Mouse (Mus musculus): ENCODE measurements around the gene Bcl2l1.

Bcl2l1 gene

DNA sequence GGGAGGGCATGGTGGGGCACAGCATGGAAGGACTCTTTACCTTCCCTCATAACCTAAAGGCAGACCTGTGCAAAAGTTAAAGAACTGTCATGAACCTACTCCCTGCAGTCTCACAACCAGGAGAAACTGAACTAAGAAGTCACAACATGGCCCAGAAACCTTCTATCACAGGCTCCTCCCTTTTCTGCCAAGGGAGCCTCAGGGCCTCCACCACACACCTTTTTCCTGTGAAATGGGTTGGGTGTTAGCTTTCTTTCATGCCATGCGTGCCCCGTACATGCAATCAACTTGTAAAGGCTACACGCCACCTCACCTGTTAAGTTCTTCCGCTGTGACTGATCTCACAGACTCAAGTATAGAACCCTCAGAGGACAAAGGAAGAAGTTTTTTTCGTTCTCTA, 28.4 kb downstream of the Bcl2l1 start:
- in situ Hi-C loops (cut with MboI, MseI), result no loop called here

DNA sequence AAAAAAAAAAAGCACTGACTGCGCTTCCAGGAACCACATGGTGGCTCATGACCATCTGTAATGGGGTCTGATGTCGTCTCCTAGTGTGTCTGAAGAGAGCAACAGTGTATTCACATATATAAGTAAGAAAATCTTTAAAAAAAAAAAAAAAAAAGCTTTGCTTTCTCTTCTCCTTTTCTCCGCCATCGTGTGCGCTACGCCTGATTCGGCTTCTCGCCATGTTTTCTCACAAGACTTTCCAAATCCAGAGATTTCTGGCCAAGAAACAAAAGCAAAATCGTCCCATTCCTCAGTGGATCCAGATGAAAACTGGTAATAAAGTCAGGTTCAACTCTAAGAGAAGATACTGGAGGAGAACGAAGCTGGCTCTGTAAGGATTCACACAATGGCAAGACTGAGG, 29.2 kb downstream of the Bcl2l1 start:
- in situ Hi-C loops (cut with MboI, MseI), result no loop called here

DNA sequence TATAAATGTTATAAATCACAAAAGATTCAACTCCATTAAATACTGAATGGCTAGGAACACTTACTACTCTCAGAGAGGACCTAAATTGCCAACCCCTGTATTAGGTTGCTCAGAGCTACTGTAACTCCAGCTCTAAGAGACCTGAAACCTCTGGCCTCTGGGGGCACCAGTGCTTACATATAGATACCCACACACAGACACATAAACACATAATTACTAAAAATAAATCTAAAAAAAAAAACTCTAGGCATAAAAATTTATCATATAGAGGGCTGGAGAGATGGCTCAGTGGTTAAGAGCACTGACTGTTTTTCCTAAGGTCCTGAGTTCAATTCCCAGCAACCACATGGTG, 30.8 kb downstream of the Bcl2l1 start:
- in situ Hi-C loops (cut with MboI, MseI), result no loop called here

DNA sequence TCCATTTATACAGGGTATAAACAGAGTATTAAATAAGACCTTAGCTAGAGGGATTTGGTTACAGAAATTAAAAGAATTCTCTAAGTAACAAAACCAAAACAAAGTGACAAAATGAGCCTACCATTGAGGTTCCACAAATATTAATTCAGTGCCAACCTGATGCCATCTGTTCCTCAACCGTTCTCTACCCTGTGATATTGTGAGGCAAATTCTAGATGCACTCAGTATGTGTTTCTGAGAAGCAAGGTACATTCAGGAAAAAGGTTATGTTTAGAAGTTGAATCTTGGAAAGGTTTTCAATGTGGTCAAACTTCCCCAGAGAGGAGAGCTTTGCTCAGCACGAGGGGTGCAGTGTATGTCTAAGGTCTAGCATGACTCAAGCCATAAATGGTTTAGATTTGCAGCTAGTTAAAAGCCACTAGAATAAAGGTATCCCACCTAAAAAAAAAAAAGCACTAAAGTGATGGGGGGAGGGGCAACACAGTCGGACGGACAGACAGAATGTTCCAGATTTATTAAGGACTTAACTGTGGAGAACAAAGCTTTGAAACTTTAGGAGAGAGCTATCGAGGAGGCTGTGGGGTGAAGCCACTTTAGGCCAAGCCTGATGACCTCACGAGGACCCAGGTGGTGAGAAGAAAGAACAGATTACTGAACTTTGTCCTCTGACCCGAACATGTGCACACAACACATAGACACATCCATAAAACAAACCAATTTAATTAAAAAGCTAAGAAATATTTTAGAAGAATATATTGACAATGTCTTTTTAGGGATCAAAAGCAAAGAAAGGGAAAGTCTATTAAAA, 31.4 kb downstream of the Bcl2l1 start:
- in situ Hi-C loops (cut with MboI, MseI), result no loop called here

DNA sequence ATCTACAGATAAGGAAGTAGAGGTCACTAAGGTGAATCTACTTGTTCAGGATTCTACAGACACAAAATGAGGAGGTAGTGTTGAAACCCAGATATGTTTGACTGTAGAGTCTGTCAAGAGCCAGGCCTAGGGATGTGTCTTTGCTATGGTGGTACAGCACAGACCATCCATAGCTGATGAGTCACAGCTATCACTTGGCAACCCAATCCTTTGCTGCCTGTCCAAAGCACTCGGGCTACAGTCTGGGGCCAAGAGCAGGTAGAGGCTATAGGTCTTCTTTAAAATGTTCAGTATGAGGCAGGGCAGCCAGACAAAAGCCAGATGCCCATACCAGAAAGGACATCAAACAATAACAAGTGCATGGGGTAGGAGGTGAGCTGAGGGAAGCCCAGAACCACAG, 33.9 kb downstream of the Bcl2l1 start:
- in situ Hi-C loops (cut with MboI, MseI), result no loop called here

DNA sequence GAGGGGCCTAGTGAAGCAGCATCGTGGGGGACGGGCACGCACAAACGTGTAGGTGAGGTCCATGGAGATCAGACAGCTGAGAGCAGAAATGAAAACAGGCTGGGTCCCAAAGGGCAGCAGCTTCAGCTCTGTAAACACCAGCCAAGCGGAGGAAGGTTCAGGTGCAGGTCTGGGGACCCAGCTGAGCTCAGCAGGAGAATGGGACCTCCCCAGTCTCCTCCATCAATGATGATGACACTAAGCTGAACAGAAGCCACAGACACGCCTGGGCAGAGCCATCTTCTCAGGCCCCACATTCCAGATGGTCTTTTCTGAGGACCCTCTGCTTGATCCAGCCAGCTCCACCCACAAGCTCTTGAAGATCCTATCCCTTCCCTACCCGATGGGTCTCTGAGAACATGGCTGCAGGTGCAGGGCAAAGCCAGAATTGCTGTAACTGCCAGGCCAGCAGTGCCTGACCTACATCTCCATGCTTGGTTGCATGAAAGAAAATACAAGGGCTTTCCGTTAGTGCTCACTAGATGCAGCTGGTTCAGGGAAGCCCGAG, 37.2 kb downstream of the Bcl2l1 start:
- in situ Hi-C loops (cut with MboI, MseI), result loop anchor here (5.0 kb wide), 1 partner anchor 562 kb away; no protein-coding TSS in a partner anchor

DNA sequence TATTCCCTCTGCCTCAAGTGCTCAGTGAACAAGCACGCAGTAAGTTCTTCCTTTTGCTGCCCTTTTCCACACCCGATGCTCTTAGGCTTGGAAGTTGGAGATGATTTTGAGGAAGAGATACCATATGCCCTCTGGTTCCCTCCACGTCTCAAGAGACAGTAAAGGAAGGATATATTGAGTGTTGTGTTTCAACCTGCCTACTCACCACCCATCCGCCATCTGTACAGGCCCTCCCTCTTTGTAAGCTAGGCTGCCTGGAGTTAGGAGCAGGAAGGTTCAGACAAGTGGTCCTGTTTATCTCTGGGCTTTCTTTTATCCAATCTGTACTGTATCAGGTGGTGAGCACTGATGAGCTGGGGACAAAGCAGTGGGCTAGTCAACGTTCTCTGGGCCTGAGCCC, 38.1 kb downstream of the Bcl2l1 start:
- in situ Hi-C loops (cut with MboI, MseI), result loop anchor here (5.0 kb wide), 1 partner anchor 561 kb away; no protein-coding TSS in a partner anchor

DNA sequence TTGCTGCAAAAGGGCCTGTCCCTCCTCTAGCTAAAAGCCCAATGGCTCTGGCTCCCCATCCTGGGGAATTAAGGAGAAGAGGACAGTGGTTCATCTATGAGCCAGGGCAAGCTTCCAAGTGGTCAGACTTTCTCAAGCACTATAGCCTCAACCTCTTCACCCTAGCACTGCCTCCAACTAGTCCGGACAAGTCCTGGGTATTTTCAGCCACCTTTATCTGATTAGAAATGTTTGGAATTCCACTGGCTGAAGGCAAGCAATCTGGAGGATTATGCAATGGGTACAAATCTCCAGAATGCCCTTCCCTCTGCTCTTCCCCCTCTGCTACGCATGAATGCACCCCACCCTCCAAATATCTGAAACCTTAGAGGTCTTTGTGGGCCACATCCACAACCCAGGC, 39.1 kb downstream of the Bcl2l1 start:
- in situ Hi-C loops (cut with MboI, MseI), result loop anchor here (5.0 kb wide), 1 partner anchor 560 kb away; no protein-coding TSS in a partner anchor

DNA sequence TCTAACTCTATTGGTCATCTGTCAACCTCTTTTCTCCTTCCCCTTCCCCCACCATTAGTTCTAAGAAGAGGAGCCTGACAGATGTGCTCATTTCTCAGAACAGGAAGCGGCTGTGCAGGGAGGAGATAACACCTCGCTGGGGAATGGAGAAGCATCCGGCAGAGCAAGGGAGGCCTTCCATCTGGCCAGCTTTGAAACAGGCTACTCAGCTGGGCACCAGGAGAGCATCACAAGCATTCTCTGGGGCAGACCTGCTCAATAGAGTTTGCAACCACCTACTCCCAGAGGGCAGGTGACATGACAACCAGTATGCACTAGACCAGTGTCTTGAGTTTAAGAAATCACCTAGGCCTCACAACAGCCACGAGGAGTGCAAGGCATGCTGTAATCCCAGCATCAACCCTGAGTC, 41.9 kb downstream of the Bcl2l1 start:
- in situ Hi-C loops (cut with MboI, MseI), result no loop called here

DNA sequence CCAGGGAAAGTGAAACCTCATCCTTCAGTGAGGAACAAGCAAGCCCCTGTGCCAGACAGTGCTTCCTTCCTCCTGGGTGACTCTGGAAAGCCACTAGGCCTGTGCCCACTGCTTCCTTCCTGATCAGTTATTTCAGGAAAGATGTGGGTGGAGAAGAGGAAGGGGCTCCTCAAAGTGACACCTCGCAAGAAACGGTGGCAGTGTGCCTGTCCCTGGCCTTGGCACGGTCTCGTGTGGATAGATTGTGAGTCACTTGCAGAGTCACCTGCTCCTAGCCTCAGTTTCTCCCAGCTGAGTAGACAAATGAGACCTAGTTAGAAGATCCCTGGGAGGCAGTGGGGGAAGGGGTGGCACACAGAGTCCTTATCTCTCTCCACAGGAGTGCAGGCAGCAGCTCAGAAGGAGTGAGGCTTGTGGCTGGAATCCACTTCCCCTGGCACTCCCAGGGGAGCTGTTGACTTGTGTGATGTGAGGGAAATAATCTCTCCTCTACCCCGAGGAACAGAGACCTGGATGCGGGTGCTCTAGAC, 42.6 kb downstream of the Bcl2l1 start:
- in situ Hi-C loops (cut with MboI, MseI), result no loop called here

DNA sequence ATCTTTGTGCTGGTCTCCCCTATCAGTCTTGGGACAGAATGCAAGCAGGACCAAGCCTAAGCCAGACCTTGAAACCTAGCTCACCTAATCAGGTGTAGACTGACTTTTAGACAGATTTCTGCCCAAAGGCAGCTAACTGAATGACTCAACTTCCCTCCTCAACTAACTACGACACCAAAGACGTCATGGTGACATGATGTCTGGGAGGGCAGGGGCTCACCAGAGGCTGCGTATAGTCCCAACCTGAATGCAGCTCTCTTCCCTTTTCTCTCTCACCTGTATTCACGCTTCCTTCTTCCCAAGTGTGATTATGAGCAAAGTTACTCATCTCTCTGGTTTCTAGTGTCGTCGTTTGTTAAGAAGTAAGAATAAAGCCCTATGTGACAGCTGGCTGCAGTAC, 44.0 kb downstream of the Bcl2l1 start:
- in situ Hi-C loops (cut with MboI, MseI), result no loop called here

DNA sequence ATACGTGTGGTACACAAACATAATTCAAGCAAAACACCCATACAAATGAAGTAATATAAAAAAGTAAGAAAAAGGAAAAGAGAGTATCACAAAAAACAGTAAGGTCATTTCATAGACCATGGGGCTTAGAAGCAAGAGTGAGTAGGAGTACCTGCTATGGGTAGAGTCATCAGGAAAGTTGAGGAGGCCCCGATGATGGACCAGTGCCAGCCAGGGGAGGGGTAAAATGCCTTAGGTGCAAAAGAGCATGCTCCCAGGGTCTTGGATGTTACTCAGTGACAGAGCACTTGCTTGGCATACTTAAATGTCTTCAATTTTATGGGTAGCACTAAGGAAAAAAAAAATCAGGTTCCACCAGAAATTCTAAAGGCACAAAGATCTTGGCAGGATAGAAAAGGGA, 44.4 kb downstream of the Bcl2l1 start:
- in situ Hi-C loops (cut with MboI, MseI), result no loop called here

DNA sequence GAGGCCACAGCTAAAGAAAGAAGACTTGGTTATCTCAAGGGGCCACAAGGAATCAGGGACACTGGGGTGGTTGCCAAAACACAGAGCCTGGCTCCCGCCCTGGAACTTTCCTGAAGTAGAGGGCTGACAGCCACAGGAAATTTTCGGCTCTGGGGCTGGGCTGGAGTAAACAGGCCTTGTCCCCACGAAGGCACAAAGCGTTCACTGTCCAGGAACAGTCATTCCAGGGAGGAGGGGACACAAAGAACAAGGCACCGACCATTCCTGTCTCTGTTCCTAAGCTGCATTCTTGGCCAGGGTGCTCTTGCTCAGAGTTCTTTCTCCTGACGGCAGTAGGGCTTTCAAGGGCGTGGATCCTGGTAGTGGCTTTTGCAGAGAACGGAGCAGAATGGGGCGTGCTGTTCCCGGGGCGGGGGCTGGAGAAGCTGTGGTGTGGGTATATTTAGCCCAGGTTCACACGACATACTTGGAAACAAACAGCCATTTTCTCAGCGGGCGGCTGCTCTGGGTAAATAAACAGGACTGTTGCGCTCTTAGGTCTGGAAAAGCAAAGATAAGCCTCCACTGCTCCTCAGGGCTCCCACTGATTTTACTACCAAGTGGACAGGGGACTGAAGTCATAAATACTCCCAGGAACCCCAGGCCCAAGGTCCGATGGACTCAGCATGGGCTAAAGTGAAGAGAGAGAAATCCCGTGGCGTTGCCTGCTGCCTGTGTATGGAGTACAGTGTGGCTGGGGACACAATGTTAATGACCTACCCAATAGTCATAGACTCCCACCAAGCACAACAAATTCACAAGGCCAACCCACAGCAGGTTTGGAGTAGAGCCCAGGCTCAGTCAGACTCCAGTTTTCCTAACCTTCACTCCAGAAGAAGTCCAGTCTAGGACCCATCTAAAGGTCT, 45.8 kb downstream of the Bcl2l1 start:
- in situ Hi-C loops (cut with MboI, MseI), result no loop called here

DNA sequence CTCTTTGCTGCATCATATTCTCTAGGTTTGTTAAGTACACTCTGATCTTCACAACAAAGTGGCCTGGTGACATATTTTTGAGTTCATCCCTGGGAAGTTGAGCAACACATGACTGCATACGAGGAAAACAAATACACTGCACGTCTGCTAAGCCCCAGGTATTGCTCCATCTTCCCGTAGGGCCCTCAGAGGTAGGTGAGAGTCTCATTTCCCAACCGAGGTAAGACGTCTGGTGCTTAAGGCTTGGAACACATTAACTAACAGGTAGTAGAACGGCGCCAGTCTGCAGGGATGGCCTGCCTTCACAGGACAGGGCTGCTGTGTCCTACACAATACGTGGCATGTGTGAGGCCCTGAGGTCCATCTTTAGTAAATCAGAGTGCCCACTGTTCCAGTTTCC, 46.9 kb downstream of the Bcl2l1 start:
- in situ Hi-C loops (cut with MboI, MseI), result no loop called here

DNA sequence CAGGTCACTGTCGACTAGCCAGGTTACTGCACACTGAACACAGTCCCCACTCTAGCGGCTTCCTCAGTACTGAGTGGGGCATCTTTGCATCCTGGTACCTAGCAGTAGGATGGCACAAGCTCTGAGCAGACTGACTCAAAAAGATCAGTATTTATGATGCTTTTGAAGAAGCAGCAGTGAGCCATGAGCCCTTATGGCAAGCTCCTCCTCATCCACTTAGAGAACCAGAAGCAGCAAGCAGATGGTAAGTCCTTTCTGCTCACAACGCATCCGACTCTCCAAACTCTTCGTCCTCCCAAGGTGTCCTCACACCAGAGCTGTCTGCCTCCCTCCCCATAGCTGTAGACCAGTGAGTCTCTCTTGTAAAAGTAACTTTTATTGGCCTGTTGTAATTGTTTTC, 48.3 kb downstream of the Bcl2l1 start:
- in situ Hi-C loops (cut with MboI, MseI), result no loop called here

DNA sequence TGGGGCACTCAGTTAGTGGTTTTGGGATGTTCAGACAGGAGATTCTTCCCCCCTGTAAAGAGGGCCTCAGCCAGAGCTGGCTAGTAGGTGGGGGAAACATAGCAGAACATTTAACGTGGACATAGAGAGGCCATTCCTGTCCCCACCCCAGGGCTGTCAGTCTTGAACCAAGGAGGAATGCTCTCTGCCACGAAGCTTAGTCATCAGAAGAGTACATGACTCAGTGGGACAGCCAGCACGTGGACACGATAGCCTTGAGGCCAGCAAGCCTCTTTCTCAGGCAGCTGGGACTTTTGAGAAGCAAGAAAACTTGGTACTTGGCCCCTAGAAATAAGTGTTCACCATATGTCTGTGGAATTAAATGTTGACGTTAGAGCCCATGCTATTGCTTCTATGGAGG, 48.9 kb downstream of the Bcl2l1 start:
- in situ Hi-C loops (cut with MboI, MseI), result no loop called here

DNA sequence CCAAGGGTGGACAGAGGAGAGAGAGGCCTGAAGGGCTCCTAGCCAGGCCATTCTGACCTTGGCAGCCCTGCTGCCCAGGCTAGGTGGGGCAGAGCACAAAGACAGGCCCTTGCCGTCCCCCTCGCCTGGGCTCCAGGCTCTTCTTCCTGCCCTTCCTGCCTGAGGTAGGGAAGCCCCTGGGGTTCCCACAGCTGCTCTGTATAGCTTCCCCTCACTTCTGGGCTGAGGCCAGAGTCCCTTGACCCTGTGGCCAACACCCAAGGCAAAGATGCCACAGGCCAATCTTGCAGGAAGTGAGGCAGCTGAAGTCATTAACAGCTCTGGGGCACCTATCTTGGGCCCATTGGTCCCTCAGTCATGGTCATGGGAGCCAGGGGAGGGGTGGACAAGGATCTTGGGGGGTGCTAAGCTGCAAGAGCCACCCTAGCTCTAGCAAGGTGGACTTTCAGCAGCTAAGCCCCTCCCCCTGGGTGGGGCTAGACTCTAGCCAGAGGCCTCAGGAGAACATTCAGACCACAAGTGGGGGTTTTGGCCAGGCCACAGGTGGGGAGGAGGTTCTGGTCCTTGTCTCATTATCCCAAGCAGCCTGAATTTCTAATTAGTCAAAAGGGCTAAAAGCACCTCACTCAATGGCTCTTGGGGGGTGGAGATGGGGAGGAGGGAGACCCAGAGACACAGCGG, 50.4 kb downstream of the Bcl2l1 start:
- in situ Hi-C loops (cut with MboI, MseI), result no loop called here

DNA sequence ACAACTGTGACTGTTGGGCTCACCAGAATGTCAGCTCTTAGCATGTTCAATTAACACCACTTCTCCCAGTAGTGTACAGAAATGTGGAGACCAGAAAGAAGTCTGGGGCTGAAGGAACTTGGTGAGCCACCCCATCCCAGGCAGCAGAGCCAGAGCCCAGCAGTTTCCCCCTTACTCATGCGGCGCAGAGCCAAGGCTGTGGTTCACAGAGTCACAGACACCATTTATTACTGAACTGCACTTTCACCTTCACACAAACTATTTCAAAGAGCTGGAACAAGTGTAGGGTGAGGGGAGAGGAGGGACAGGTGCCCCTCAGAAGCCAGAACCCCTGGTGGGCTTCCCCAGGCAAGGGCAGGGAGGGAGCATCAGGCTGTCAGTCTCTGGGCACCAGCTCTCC, 51.1 kb downstream of the Bcl2l1 start:
- in situ Hi-C loops (cut with MboI, MseI), result no loop called here

DNA sequence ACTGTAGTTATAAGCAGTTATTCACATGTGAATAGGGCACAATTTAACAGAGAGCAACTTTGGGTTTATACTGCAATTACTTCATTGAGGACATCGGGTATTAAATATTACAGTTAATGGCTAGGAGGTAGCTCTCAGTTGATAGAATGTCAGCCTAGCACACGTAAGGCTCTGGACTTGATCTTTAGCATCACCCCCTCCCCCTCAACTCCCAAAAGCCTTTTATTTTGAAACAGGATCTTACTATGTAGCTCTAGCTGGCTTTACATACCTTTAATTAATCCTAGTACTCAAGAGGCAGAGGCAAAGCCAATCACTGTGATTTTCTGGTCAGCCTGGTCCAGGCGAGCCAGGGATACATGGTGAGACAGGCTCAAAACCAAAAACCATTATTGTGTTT, 54.4 kb downstream of the Bcl2l1 start:
- in situ Hi-C loops (cut with MboI, MseI), result no loop called here

DNA sequence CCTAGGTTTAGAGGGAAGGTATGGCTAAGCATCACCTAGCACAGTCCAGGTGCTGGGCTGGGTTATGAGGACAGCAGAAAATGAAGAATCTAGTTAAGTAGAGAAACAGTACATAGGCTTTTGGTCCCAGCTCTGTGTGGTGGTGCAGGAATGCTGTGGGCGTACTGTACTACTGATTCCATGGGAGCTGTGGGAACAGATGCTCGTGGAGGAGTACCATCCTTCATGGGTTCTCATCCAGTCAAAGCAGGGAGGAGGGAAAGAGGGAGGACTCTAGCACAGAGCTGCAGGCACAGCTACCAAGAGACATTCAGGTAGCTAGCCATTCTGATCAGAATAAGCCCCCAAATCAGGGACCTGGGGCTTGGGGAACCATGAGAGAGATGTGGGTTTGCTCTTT, 55.1 kb downstream of the Bcl2l1 start:
- in situ Hi-C loops (cut with MboI, MseI), result no loop called here

DNA sequence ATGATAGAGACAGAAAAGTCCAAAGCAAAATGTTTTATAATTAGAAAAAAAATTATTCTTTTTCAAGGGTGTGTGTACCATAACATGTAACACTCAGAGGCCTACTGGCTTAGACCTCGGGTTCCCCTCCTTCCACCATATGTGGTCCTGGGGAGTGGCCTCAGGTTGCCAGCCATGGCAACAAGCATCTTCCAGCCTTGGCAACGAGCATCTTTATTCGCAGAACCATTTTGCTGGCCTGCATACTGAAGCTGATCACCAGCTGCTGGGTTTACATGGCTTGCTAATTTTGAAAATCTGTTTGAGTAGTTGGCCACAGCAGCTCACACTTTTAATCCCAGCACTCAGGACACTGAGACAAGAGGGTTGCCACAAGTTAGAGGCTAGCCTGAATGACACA, 55.5 kb downstream of the Bcl2l1 start:
- in situ Hi-C loops (cut with MboI, MseI), result no loop called here

DNA sequence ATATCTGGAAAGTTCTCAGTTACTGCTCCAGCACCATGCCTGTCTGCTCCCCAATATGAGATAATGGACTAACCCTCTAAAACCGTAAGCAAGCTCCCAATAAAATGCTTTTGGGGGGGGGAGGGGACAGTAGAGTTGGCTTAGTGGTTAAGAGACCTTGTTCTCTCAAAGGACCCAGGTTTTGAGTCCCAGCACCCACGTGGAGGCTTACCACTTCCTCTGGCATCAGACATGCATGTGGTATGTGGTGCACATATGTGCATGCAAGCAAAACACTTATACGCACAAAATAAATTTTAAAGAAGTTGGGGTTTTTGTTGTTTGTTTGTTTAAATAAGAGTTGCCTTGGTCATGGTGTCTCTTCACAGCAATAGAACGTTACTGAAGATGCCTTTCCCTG, 56.2 kb downstream of the Bcl2l1 start:
- in situ Hi-C loops (cut with MboI, MseI), result no loop called here

Measured in T-helper 2 cell (primary cell).